Mouse (Mus musculus) stomach, postnatal 0 days (tissue): ENCODE results near the gene Plxnc1. TPM values are rescaled to one million over a fixed set of nuclear protein-coding genes. Genes with fewer than 3 reads are reported as not detected.

ENCODE experiments used
- ATAC-seq: fragments of 200-750 bp; cut with Nextera tagmentation; 2 replicates; pipeline ENCODE4 v1.8.0; 2017; ENCODE audit not compliant: low FRiP score, low TSS enrichment
- DNase-seq: peaks from one replicate; pipeline ENCODE4 v3.0.0-alpha.2; 2016; ENCODE audit warnings: low spot score
- H3K27ac ChIP-seq: fragments of 300-500 bp; sonication (generic); replicated peaks from 2 replicates; pipeline ENCODE4 v1.5.1; 2014; ENCODE audit warnings: mild to moderate bottlenecking, control low read depth
- H3K27me3 ChIP-seq: fragments of 300-500 bp; sonication (generic); 2 replicates; pipeline ENCODE4 v1.6.1; 2014; ENCODE audit warnings: low read length; ENCODE audit not compliant: control insufficient read depth, insufficient read depth
- H3K36me3 ChIP-seq: fragments of 300-500 bp; sonication (generic); 2 replicates; pipeline ENCODE4 v1.6.1; 2014; ENCODE audit warnings: low read length, mixed read lengths; ENCODE audit not compliant: control insufficient read depth, insufficient read depth
- H3K4me1 ChIP-seq: fragments of 300-500 bp; sonication (generic); replicated peaks from 2 replicates; pipeline ENCODE4 v1.6.1; 2014; ENCODE audit warnings: antibody characterized with exemption; ENCODE audit not compliant: control insufficient read depth, insufficient read depth
- H3K4me2 ChIP-seq: fragments of 300-500 bp; sonication (generic); replicated peaks from 2 replicates; pipeline ENCODE4 v1.6.1; 2014; ENCODE audit warnings: low read depth, mild to moderate bottlenecking, control low read depth, moderate library complexity
- H3K4me3 ChIP-seq: fragments of 300-500 bp; sonication (generic); 2 replicates; pipeline ENCODE4 v1.5.1; 2014; ENCODE audit warnings: low read depth, low read length, control low read depth
- H3K9ac ChIP-seq: fragments of 300-500 bp; sonication (generic); 2 replicates; pipeline ENCODE4 v1.6.1; 2014; ENCODE audit warnings: mild to moderate bottlenecking, low read length, control low read depth, mixed read lengths
- H3K9me3 ChIP-seq: fragments of 300-500 bp; sonication (generic); 2 replicates; pipeline ENCODE4 v1.6.1; 2016; ENCODE audit warnings: low read length; ENCODE audit not compliant: control insufficient read depth
- CTCF ChIP-seq: IDR thresholded peaks from 2 replicates; pipeline ENCODE4 v1.5.1; 2016; ENCODE audit warnings: antibody characterized with exemption, low read depth, mild to moderate bottlenecking, moderate library complexity
- EP300 ChIP-seq: optimal IDR thresholded peaks from 2 replicates; pipeline ENCODE3; 2016; ENCODE audit warnings: antibody characterized with exemption
- WGBS: fragments of 180-500 bp; shearing (Covaris S2); extraction: QIAGEN DNeasy Blood & Tissue Kit; methylation state at CpG from one replicate; pipeline ENCODE4 v1.1.7; 2014; 5-methylcytosine and 5-hydroxymethylcytosine counted together
- polyA plus RNA-seq: library from polyadenylated mRNA; unstranded; fragments of >200 nt; fragmentation: Nextera tagmentation; extraction: Ambion mirVana; gene quantifications from 2 replicates; pipeline ENCODE4 v1.2.1, GENCODE M21; 2015

Plxnc1 gene
- polyA plus RNA-seq, 1 experiment from 2014 or later, result 0.67 TPM

DNA sequence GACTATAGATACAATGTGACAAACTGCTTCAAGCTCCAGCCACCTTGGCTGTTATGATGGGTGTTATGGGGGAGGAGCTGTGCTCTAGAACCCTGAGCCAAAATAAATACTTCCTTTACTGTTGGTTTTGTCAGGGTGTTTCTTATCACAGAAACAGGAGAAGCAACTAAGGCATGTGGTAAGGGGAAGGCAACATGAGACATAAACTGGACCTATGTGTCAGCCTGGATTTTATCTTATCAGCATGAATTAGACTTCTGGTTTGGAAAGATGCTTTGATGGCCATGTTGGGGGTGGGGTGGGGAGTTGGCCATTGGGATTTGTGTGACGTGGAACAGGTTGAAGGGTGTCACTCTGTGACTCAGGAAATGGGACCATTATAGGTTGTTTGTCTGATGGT is 40.5 kb upstream of the Plxnc1 start:
- H3K36me3 ChIP-seq, result no peaks in the 10 kb centered on the region
- no peaks in the 10 kb centered on the region for H3K27me3 ChIP-seq
- ATAC-seq (no peak), DNase-seq (no peak)
- H3K9me3 ChIP-seq, result no peaks in the 10 kb centered on the region
- no peak overlapping the region for H3K27ac ChIP-seq
- TF ChIP-seq CTCF, result no peak
- TF ChIP-seq EP300, result no peak
- WGBS, result 53% methylated on average over 1 of the region's 1 CpGs
- no peak overlapping the region for H3K4me2 ChIP-seq
- no peak overlapping the region for H3K4me3 ChIP-seq
- H3K9ac ChIP-seq, result no peak overlapping the region
- H3K4me1 ChIP-seq, result no peaks in the 10 kb centered on the region

- no peaks in the 10 kb centered on the region for H3K36me3 ChIP-seq
- TF ChIP-seq EP300 (no peak), CTCF (no peak)
- 58% methylated on average over 8 of the region's 8 CpGs for WGBS
- H3K9me3 ChIP-seq, result no peaks in the 10 kb centered on the region
- no peak overlapping the region for H3K9ac ChIP-seq
- H3K27me3 ChIP-seq, result no peaks in the 10 kb centered on the region
- H3K4me2 ChIP-seq, result no peak overlapping the region
- ATAC-seq, result no peak
- H3K27ac ChIP-seq, result no peak overlapping the region
- no peak for DNase-seq
- no peaks in the 10 kb centered on the region for H3K4me1 ChIP-seq
- no peak overlapping the region for H3K4me3 ChIP-seq
Measured at GRCm38 (mm10) chr10:94982528-94982927, 37.9 kb upstream of the Plxnc1 start.

DNA sequence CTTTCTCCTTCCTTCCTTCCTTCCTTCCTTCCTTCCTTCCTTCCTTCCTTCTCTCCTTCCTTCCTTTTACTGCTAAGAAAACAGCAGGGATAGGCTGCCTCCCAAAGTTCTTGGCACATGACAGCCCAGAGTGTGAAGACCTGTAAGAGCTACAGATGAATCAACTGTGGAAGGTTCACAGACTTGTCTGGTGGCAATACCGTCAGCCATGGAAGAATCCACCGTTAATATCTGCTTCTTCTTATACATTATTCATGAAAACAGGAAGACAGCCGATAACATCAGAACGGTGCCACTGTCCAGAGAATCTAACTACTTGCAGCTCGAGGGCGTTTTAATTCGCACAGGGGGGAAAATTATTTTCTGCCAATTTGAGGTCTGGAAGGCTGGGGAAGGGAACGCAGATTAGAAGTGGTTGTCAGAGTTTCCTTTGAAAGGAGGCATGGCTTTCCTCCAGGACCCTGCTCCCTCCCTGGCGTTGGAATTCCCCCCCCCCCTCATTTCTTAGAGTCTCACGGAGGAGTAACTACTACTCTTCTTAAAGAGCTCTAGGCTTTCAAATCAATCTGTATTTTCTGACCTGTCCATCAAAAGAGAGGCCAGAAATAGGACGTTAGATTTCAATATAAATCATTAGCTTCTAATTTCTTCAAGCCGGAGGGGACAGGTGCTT is 37.0 kb upstream of the Plxnc1 start:
- TF ChIP-seq CTCF (no peak), EP300 (no peak)
- Histone ChIP-seq H3K9me3 (no peaks in the 10 kb centered on the region), H3K27ac (no peak overlapping the region), H3K4me3 (no peak overlapping the region), H3K4me2 (no peak overlapping the region), H3K9ac (no peak overlapping the region), H3K4me1 (no peaks in the 10 kb centered on the region), H3K36me3 (no peaks in the 10 kb centered on the region), H3K27me3 (no peaks in the 10 kb centered on the region)
- DNase-seq, result no peak
- WGBS, result 30% methylated on average over 12 of the region's 12 CpGs
- no peak for ATAC-seq

DNA sequence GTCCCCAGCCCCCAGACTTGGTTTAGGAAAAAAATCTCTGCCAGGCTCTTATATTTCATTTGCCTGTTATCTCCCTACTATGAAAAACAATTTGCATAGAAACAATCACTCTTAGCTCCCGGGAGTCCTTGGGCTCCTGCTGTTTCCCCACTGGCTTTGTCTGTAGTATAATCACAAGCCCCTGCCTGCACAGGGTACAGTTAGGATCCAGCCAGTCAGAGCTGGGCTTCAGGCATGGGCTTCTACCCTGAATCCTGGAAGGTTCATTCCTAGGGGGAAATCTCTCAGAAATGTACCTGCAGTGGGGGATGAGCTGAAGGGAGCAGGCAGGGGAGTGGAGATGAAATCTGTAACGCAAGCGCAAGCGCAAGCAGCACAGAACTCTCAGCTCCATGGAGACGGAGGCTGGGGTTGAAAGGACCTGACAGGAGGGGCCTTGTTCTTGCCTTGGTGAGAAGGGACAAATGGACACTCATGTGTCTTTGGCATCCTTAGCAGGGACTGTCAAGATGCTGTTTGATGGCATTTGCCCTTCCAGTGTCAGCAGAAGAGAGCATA is 33.7 kb upstream of the Plxnc1 start:
- no peaks in the 10 kb centered on the region for H3K27me3 ChIP-seq
- no peak overlapping the region for H3K4me2 ChIP-seq
- no peaks in the 10 kb centered on the region for H3K36me3 ChIP-seq
- no peak for ATAC-seq
- 0 out of 2 replicates have a peak, but pooled peaks cover 2% of the 10 kb centered on the region for H3K9me3 ChIP-seq
- no peak overlapping the region for H3K27ac ChIP-seq
- no peaks in the 10 kb centered on the region for H3K4me1 ChIP-seq
- no peak for DNase-seq
- 54% methylated on average over 5 of the region's 5 CpGs for WGBS
- H3K9ac ChIP-seq, result no peak overlapping the region
- no peak for TF ChIP-seq EP300
- no peak for TF ChIP-seq CTCF
- no peak overlapping the region for H3K4me3 ChIP-seq

- DNase-seq (no peak), ATAC-seq (no peak)
- Histone ChIP-seq H3K4me2 (no peak overlapping the region), H3K27ac (no peak overlapping the region), H3K9me3 (0 out of 2 replicates have a peak, but pooled peaks cover 3% of the 10 kb centered on the region), H3K4me3 (no peak overlapping the region), H3K36me3 (no peaks in the 10 kb centered on the region), H3K4me1 (no peaks in the 10 kb centered on the region), H3K9ac (no peak overlapping the region), H3K27me3 (no peaks in the 10 kb centered on the region)
- TF ChIP-seq EP300, result no peak
- peak; percentile 53 for TF ChIP-seq CTCF
- 56% methylated on average over 5 of the region's 5 CpGs for WGBS
Measured at GRCm38 (mm10) chr10:94976329-94976728, 31.7 kb upstream of the Plxnc1 start.

- ATAC-seq, result no peak
Measured at GRCm38 (mm10) chr10:94975099-94975496, 30.5 kb upstream of the Plxnc1 start.

More at GRCm38 (mm10) chr10:94975099-94975496, 30.5 kb upstream of the Plxnc1 start:
- Histone ChIP-seq H3K4me2 (0 out of 2 replicates have a peak overlapping the region, but pooled peaks have one; percentile 8), H3K27ac (no peak overlapping the region), H3K9ac (no peak overlapping the region), H3K4me1 (no peaks in the 10 kb centered on the region), H3K4me3 (no peak overlapping the region), H3K9me3 (0 out of 2 replicates have a peak, but pooled peaks cover 3% of the 10 kb centered on the region), H3K27me3 (no peaks in the 10 kb centered on the region), H3K36me3 (no peaks in the 10 kb centered on the region)
- no peak for DNase-seq
- TF ChIP-seq EP300 (no peak), CTCF (no peak)
- WGBS, result 19% methylated on average over 4 of the region's 4 CpGs
